Mouse (Mus musculus): ENCODE results near the gene Rcan3. TPM values are rescaled to one million over a fixed set of nuclear protein-coding genes. Genes with fewer than 3 reads are reported as not detected.

Rcan3 gene
- polyA plus RNA-seq, 1 experiment, result 6.3 TPM

DNA sequence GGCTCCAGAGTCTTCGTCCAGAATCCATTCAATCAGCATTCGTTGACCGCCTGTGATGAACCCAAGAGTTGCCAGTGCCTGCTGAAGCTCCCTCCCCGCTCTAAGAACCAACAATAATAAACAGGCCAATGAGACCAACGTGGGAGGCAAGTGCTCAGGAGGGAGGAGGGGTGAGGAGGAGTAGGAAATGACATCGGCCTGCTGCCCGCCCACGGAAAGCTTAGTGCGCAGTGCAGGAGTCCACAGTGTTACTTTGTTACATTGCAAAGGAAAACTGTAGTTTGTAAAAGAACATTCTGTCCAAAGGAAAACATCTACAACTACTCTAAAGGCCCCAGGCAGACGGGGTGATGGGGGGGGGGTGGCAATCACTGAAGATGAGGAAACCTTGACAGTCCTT is 29.6 kb downstream of the Rcan3 start:
- DNase-seq (ENCODE audit: low read depth in 1 of 2, low spot score in 2 of 2), result no peak
- TF ChIP-seq CTCF (IDR thresholded peaks at IDR 0.05; ENCODE audit: extremely low read depth, insufficient read depth, insufficient read length, insufficient replicate concordance) (no peak), POLR2A (IDR thresholded peaks at IDR 0.05; ENCODE audit: low read depth, low read length) (no peak)
- H3K27me3 ChIP-seq (ENCODE audit: control insufficient read depth, insufficient read depth, low read length), result no peaks in the 10 kb centered on the region; the same call in 1 of the 2 replicates
- no peaks in the 10 kb centered on the region for H3K36me3 ChIP-seq (ENCODE audit: control insufficient read depth, insufficient read depth, low read length)
- WGBS, result 81% methylated on average over 10 of the region's 10 CpGs
- H3K27ac ChIP-seq (ENCODE audit: insufficient read depth, low read length), result no peak overlapping the region
- no peak overlapping the region for H3K4me3 ChIP-seq (ENCODE audit: extremely low read depth, insufficient read depth, insufficient read length)
- H3K4me1 ChIP-seq (ENCODE audit: control insufficient read depth, insufficient read depth, insufficient read length), result peaks cover 2% of the 10 kb centered on the region; the same call in 1 of the 2 replicates

DNA sequence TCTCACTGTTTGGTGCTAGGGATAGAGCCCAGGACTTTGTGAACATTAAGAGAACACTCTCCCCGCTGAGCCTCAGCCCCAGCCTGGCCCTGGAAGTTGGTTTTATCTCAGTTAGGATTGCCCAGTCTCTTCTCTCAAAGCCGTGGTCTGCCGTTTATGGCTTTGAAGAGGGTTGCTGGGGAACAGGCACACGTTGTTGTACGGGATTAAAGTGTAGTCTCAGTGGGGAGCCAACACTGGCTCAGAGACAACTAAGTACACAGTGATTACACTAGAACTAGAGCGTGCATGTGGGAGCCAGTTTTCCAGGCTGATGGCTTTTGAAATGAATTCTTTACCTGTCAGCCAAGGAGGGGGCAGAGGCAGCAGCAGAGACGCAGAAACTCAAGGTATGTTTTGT is 31.8 kb downstream of the Rcan3 start:
- Histone ChIP-seq H3K36me3 (ENCODE audit: control insufficient read depth, insufficient read depth, low read length) (no peaks in the 10 kb centered on the region), H3K4me1 (ENCODE audit: control insufficient read depth, insufficient read depth, insufficient read length) (peaks cover 2% of the 10 kb centered on the region; the same call in 1 of the 2 replicates)
- no peak for TF ChIP-seq CTCF (IDR thresholded peaks at IDR 0.05; ENCODE audit: extremely low read depth, insufficient read depth, insufficient read length, insufficient replicate concordance)
- no peak for TF ChIP-seq POLR2A (IDR thresholded peaks at IDR 0.05; ENCODE audit: low read depth, low read length)

DNA sequence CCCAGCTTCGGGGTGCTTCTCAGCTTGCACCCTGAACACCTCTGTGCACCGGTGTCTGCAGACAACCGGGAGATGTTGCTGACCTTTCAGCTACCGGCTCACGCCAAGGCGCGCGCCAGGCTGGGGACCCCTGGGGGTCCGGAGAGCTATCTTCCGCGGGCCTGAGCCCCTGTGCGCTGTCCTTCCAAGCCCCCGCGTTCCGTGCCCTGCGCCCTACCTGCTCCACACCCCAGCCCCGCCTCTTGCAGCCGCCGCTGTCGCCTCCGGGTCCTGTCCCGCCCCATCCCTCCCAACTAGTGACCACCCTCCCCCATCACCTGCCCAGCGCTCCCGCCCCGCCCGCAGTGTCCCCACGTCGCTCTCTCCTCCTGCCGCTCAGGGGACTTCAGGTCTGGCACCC is 35.7 kb downstream of the Rcan3 start, which contains the start of gene Ncmap:
TSS of gene Ncmap (minus strand) at position 237 of the 400 bp plus-strand sequence.
- H3K27ac ChIP-seq (ENCODE audit: insufficient read depth, low read length), result no peak within 1 kb of the TSS
- no peaks in the 10 kb centered on the region for H3K36me3 ChIP-seq (ENCODE audit: control insufficient read depth, insufficient read depth, low read length)
- peaks cover 7% of the 10 kb centered on the region for H3K27me3 ChIP-seq (ENCODE audit: control insufficient read depth, insufficient read depth, low read length)
- DNase-seq (ENCODE audit: low read depth in 1 of 2, low spot score in 2 of 2), result no peak
- TF ChIP-seq CTCF (IDR thresholded peaks at IDR 0.05; ENCODE audit: extremely low read depth, insufficient read depth, insufficient read length, insufficient replicate concordance) (no peak), POLR2A (IDR thresholded peaks at IDR 0.05; ENCODE audit: low read depth, low read length) (no peak)
- no peak within 1 kb of the TSS; the same call in 1 of the 2 replicates for H3K4me3 ChIP-seq (ENCODE audit: extremely low read depth, insufficient read depth, insufficient read length)
- 3% methylated on average over 29 of the region's 29 CpGs for WGBS
- H3K4me1 ChIP-seq (ENCODE audit: control insufficient read depth, insufficient read depth, insufficient read length), result no peaks in the 10 kb centered on the region

More for the DNA sequence above, 31.8 kb downstream of the Rcan3 start:
- 76% methylated on average over 7 of the region's 7 CpGs for WGBS
- H3K27ac ChIP-seq (ENCODE audit: insufficient read depth, low read length), result no peak overlapping the region
- no peak for DNase-seq (ENCODE audit: low read depth in 1 of 2, low spot score in 2 of 2)
- peaks cover 7% of the 10 kb centered on the region for H3K27me3 ChIP-seq (ENCODE audit: control insufficient read depth, insufficient read depth, low read length)
- no peak overlapping the region for H3K4me3 ChIP-seq (ENCODE audit: extremely low read depth, insufficient read depth, insufficient read length)

- H3K4me3 ChIP-seq (ENCODE audit: extremely low read depth, insufficient read depth, insufficient read length), result no peak overlapping the region; the same call in 1 of the 2 replicates
- no peaks in the 10 kb centered on the region for H3K36me3 ChIP-seq (ENCODE audit: control insufficient read depth, insufficient read depth, low read length)
- no peak overlapping the region for H3K27ac ChIP-seq (ENCODE audit: insufficient read depth, low read length)
- TF ChIP-seq POLR2A (IDR thresholded peaks at IDR 0.05; ENCODE audit: low read depth, low read length), result no peak
- TF ChIP-seq CTCF (IDR thresholded peaks at IDR 0.05; ENCODE audit: extremely low read depth, insufficient read depth, insufficient read length, insufficient replicate concordance), result no peak
- H3K4me1 ChIP-seq (ENCODE audit: control insufficient read depth, insufficient read depth, insufficient read length), result no peaks in the 10 kb centered on the region
- no peak for DNase-seq (ENCODE audit: low read depth in 1 of 2, low spot score in 2 of 2)
- peaks cover 7% of the 10 kb centered on the region for H3K27me3 ChIP-seq (ENCODE audit: control insufficient read depth, insufficient read depth, low read length)
- 21% methylated on average over 16 of the region's 16 CpGs for WGBS
Observed at GRCm38 (mm10) chr4:135397551-135397950, 36.1 kb downstream of the Rcan3 start.

- no peak for DNase-seq (ENCODE audit: low read depth in 1 of 2, low spot score in 2 of 2)
- TF ChIP-seq CTCF (IDR thresholded peaks at IDR 0.05; ENCODE audit: extremely low read depth, insufficient read depth, insufficient read length, insufficient replicate concordance) (no peak), POLR2A (IDR thresholded peaks at IDR 0.05; ENCODE audit: low read depth, low read length) (no peak)
- H3K4me3 ChIP-seq (ENCODE audit: extremely low read depth, insufficient read depth, insufficient read length), result no peak overlapping the region
- peaks cover 7% of the 10 kb centered on the region for H3K27me3 ChIP-seq (ENCODE audit: control insufficient read depth, insufficient read depth, low read length)
- H3K36me3 ChIP-seq (ENCODE audit: control insufficient read depth, insufficient read depth, low read length), result no peaks in the 10 kb centered on the region
- 87% methylated on average over 5 of the region's 5 CpGs for WGBS
- H3K4me1 ChIP-seq (ENCODE audit: control insufficient read depth, insufficient read depth, insufficient read length), result no peaks in the 10 kb centered on the region
- H3K27ac ChIP-seq (ENCODE audit: insufficient read depth, low read length), result no peak overlapping the region
Observed at GRCm38 (mm10) chr4:135396303-135396702, 37.4 kb downstream of the Rcan3 start.

DNA sequence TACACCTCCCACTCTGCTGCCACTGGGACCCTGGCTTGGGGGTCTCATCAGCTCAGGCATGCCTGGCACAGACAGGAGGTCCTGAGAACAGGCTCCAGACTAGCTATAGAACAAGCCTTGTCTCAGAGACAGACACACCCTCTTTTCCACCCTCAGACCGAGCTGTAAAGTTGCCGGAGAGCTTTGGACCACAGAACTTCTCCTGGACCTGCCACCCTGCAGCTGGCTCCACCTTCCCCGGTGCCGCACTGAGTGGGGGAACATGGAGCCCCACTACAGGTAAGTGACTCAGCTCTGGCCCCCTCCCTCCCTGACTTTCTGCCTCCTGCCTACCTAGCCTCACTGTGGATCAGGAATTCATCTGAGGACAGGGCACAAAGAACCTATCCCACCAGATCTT is 38.3 kb downstream of the Rcan3 start:
- 88% methylated on average over 4 of the region's 4 CpGs for WGBS
- TF ChIP-seq POLR2A (IDR thresholded peaks at IDR 0.05; ENCODE audit: low read depth, low read length) (no peak), CTCF (IDR thresholded peaks at IDR 0.05; ENCODE audit: extremely low read depth, insufficient read depth, insufficient read length, insufficient replicate concordance) (no peak)
- no peak overlapping the region for H3K27ac ChIP-seq (ENCODE audit: insufficient read depth, low read length)
- no peaks in the 10 kb centered on the region for H3K4me1 ChIP-seq (ENCODE audit: control insufficient read depth, insufficient read depth, insufficient read length)
- H3K36me3 ChIP-seq (ENCODE audit: control insufficient read depth, insufficient read depth, low read length), result no peaks in the 10 kb centered on the region
- no peak for DNase-seq (ENCODE audit: low read depth in 1 of 2, low spot score in 2 of 2)
- peaks cover 7% of the 10 kb centered on the region for H3K27me3 ChIP-seq (ENCODE audit: control insufficient read depth, insufficient read depth, low read length)
- no peak overlapping the region for H3K4me3 ChIP-seq (ENCODE audit: extremely low read depth, insufficient read depth, insufficient read length)

DNA sequence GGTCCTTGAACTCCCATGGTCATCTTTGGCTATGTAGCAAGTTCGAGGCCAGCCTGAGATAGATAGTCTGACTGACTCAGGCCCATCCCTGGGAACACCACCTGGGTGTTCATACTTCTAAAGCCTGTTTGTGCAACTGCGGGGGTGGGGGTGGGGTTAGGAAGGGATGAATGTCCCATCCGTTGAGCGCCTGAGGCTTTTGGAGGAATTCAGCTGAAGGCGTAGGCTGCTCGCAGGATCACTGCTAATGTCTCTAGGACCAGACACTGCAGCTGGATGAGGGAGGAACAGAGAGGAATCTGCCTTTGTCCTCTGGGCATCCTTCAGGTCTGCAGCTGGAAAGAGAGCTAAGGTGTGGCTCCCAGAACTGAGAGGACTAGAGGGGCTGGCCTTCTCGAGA is 39.0 kb downstream of the Rcan3 start:
- H3K36me3 ChIP-seq (ENCODE audit: control insufficient read depth, insufficient read depth, low read length), result no peaks in the 10 kb centered on the region
- TF ChIP-seq POLR2A (IDR thresholded peaks at IDR 0.05; ENCODE audit: low read depth, low read length), result no peak
- no peak for TF ChIP-seq CTCF (IDR thresholded peaks at IDR 0.05; ENCODE audit: extremely low read depth, insufficient read depth, insufficient read length, insufficient replicate concordance)
- H3K4me1 ChIP-seq (ENCODE audit: control insufficient read depth, insufficient read depth, insufficient read length), result no peaks in the 10 kb centered on the region
- no peak for DNase-seq (ENCODE audit: low read depth in 1 of 2, low spot score in 2 of 2)
- no peak overlapping the region for H3K27ac ChIP-seq (ENCODE audit: insufficient read depth, low read length)
- no peak overlapping the region for H3K4me3 ChIP-seq (ENCODE audit: extremely low read depth, insufficient read depth, insufficient read length)
- WGBS, result 90% methylated on average over 7 of the region's 7 CpGs
- peaks cover 7% of the 10 kb centered on the region for H3K27me3 ChIP-seq (ENCODE audit: control insufficient read depth, insufficient read depth, low read length)

Data from spleen, adult 2 months (tissue).